ENCODE assay signal across 23 mouse cellular contexts in the genomic region with DNA sequence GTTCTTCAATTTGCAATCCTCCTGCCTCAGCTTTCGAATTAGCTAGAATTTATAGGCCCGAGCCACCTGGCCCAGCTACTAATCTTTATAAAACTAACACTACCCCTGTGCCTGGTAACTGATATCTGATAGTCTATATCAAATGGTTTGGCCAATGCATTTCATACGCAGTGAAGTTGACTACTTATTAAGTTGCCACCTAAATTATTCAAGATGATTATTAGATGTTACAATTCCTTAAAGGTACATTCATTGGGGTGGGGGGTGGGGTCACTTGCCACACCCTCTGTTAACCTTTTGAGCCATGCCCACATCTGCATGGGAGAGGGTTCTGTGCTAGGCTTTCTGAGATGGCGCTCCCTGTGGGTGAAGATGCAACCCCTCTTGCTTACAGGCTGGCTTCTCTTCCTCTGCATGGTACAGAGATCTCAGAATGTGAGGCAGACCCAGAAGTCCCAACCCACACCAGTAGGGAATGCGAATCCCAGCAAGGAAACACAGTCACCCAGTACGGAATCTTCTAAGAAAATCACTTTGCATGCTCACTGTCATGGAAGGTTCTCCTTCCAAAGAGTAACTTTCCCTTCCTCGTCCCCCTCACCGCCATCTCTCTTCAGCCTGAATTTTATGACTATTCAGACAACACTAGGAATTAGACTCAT. TPM values are rescaled to one million over a fixed set of nuclear protein-coding genes. Genes with fewer than 3 reads are reported as not detected.
DNase-seq lines count a peak whose midpoint lies in the region; ATAC-seq lines count a peak whose summit lies in the region.
"Had no signal": no experiment of that assay in that cellular context is flagged by ENCODE, and none has a peak within 500 bp of the region (broad histone marks: within the 10 kb centered on the region; RNA-seq: fewer than 3 reads in every experiment).

No protein-coding gene starts in this region.

- 0 out of 2 replicates have a peak, but pooled peaks cover 4% of the 10 kb centered on the region for H3K9me3 ChIP-seq in heart, embryonic 13.5 days
- H3K9me3 ChIP-seq in kidney, embryonic 15.5 days (replicated peaks) = 0 out of 2 replicates have a peak, but pooled peaks cover 3% of the 10 kb centered on the region
- peaks cover 2% of the 10 kb centered on the region; the same call in 1 of the 2 replicates for H3K9me3 ChIP-seq in kidney, embryonic 14.5 days (ENCODE audit: control insufficient read depth, low read length)
- H3K9me3 ChIP-seq in intestine, embryonic 15.5 days = no peaks in the 10 kb centered on the region
- H3K9me3 ChIP-seq: embryonic facial prominence, embryonic 15.5 days; limb, embryonic 15.5 days; liver, embryonic 13.5 days; midbrain, embryonic 15.5 days; stomach, embryonic 15.5 days had no signal

- 77% methylated on average over 8 of the region's 8 CpGs for WGBS in heart, embryonic 13.5 days
- WGBS in kidney, embryonic 15.5 days = 84% methylated on average over 8 of the region's 8 CpGs
- WGBS in kidney, embryonic 14.5 days = 87% methylated on average over 8 of the region's 8 CpGs
- 77% methylated on average over 8 of the region's 8 CpGs for WGBS in intestine, embryonic 15.5 days

- no peak overlapping the region for H3K4me2 ChIP-seq in heart, embryonic 13.5 days
- no peak overlapping the region for H3K4me2 ChIP-seq in kidney, embryonic 15.5 days
- no peak overlapping the region for H3K4me2 ChIP-seq in kidney, embryonic 14.5 days (replicated peaks; ENCODE audit: low read depth, low read length)
- no peak overlapping the region for H3K4me2 ChIP-seq in intestine, embryonic 15.5 days (replicated peaks)
- H3K4me2 ChIP-seq: embryonic facial prominence, embryonic 15.5 days; forebrain, embryonic 13.5 days; hindbrain, embryonic 12.5 days; limb, embryonic 15.5 days; liver, embryonic 13.5 days; lung, embryonic 14.5 days; midbrain, embryonic 15.5 days; stomach, embryonic 15.5 days had no signal

- H3K4me1 ChIP-seq in heart, embryonic 13.5 days = peaks cover 81% of the 10 kb centered on the region
- peaks cover 8% of the 10 kb centered on the region; the same call in 1 of the 2 replicates for H3K4me1 ChIP-seq in kidney, embryonic 15.5 days
- H3K4me1 ChIP-seq in kidney, embryonic 14.5 days (ENCODE audit: control insufficient read depth, insufficient read depth, low read length) = 0 out of 2 replicates have a peak, but pooled peaks cover 7% of the 10 kb centered on the region
- H3K4me1 ChIP-seq in intestine, embryonic 15.5 days (replicated peaks) = peaks cover 9% of the 10 kb centered on the region
- H3K4me1 ChIP-seq: hindbrain, embryonic 12.5 days; midbrain, embryonic 15.5 days; stomach, embryonic 15.5 days had no signal

- no peak for ATAC-seq in heart, embryonic 13.5 days (ENCODE audit: extremely low read depth, insufficient number of reproducible peaks, low FRiP score, low TSS enrichment)
- ATAC-seq in kidney, embryonic 15.5 days (replicated peaks; ENCODE audit: low FRiP score) = 0 out of 2 replicates have a peak, but pooled peaks have one; percentile 15
- ATAC-seq in kidney, embryonic 14.5 days (ENCODE audit: low FRiP score, low TSS enrichment) = no peak
- ATAC-seq in intestine, embryonic 15.5 days = no peak
- ATAC-seq in erythroblast, adult 5-6 weeks (replicated peaks; ENCODE audit: low FRiP score, poor library complexity, severe bottlenecking) = no peak
- ATAC-seq: activated CD4-positive, CD25-positive, alpha-beta regulatory T cell, adult 4 months; forebrain, embryonic 13.5 days; hindbrain, postnatal 0 days; midbrain, embryonic 15.5 days had no signal

- H3K9ac ChIP-seq in heart, embryonic 13.5 days = no peak overlapping the region
- no peak overlapping the region for H3K9ac ChIP-seq in kidney, embryonic 15.5 days
- no peak overlapping the region for H3K9ac ChIP-seq in kidney, embryonic 14.5 days (ENCODE audit: low read depth, low read length)
- no peak overlapping the region for H3K9ac ChIP-seq in intestine, embryonic 15.5 days
- H3K9ac ChIP-seq: embryonic facial prominence, embryonic 15.5 days; forebrain, embryonic 13.5 days; hindbrain, embryonic 12.5 days; limb, embryonic 15.5 days; liver, embryonic 13.5 days; lung, embryonic 14.5 days; midbrain, embryonic 15.5 days; stomach, embryonic 15.5 days had no signal

- peak overlapping the region; percentile 94 for H3K27ac ChIP-seq in heart, embryonic 13.5 days (replicated peaks)
- H3K27ac ChIP-seq in kidney, embryonic 15.5 days = no peak overlapping the region
- H3K27ac ChIP-seq in kidney, embryonic 14.5 days (ENCODE audit: low read depth, low read length) = no peak overlapping the region
- peak overlapping the region; percentile 64; the same call in 1 of the 2 replicates for H3K27ac ChIP-seq in intestine, embryonic 15.5 days
- H3K27ac ChIP-seq: embryonic facial prominence, embryonic 10.5 days; embryonic facial prominence, embryonic 15.5 days; forebrain, embryonic 13.5 days; hindbrain, embryonic 12.5 days; hindbrain, postnatal 0 days; kidney, postnatal 0 days; limb, embryonic 15.5 days; liver, embryonic 13.5 days; midbrain, embryonic 15.5 days; stomach, embryonic 15.5 days had no signal

- DNase-seq in heart, postnatal 36 days = no peak
- DNase-seq: B cell, adult 2 months; cerebellum, adult 18-20 months; kidney, adult 18-20 months; liver, embryonic 13.5 days; lung, postnatal 14 days; right cerebral cortex, postnatal 25 days had no signal

- no peak overlapping the region for H3K4me3 ChIP-seq in heart, embryonic 13.5 days
- no peak overlapping the region for H3K4me3 ChIP-seq in kidney, embryonic 15.5 days (replicated peaks)
- no peak overlapping the region for H3K4me3 ChIP-seq in kidney, embryonic 14.5 days (ENCODE audit: low read length)
- H3K4me3 ChIP-seq in intestine, embryonic 15.5 days (replicated peaks) = no peak overlapping the region
- H3K4me3 ChIP-seq: embryonic facial prominence, embryonic 10.5 days; embryonic facial prominence, embryonic 15.5 days; forebrain, embryonic 13.5 days; hindbrain, embryonic 12.5 days; limb, embryonic 15.5 days; liver, embryonic 13.5 days; midbrain, embryonic 15.5 days; stomach, embryonic 15.5 days had no signal

- peaks cover 3% of the 10 kb centered on the region; the same call in 1 of the 2 replicates for H3K36me3 ChIP-seq in heart, embryonic 13.5 days
- H3K36me3 ChIP-seq in kidney, embryonic 15.5 days = no peaks in the 10 kb centered on the region
- H3K36me3 ChIP-seq in kidney, embryonic 14.5 days (ENCODE audit: control insufficient read depth, insufficient read depth, low read length) = no peaks in the 10 kb centered on the region
- no peaks in the 10 kb centered on the region for H3K36me3 ChIP-seq in intestine, embryonic 15.5 days
- H3K36me3 ChIP-seq: embryonic facial prominence, embryonic 10.5 days; embryonic facial prominence, embryonic 15.5 days; hindbrain, embryonic 12.5 days; limb, embryonic 15.5 days; liver, embryonic 13.5 days; midbrain, embryonic 15.5 days; stomach, embryonic 15.5 days had no signal

- intact Hi-C loops in heart, postnatal 36 days (cut with DNase I) = no loop called here

- no peaks in the 10 kb centered on the region for H3K27me3 ChIP-seq in heart, embryonic 13.5 days (replicated peaks)
- H3K27me3 ChIP-seq in kidney, embryonic 15.5 days = no peaks in the 10 kb centered on the region
- H3K27me3 ChIP-seq in kidney, embryonic 14.5 days (ENCODE audit: control insufficient read depth, insufficient read depth, low read length) = no peaks in the 10 kb centered on the region
- H3K27me3 ChIP-seq in intestine, embryonic 15.5 days (replicated peaks) = no peaks in the 10 kb centered on the region
- H3K27me3 ChIP-seq: embryonic facial prominence, embryonic 15.5 days; forebrain, embryonic 13.5 days; hindbrain, embryonic 12.5 days; limb, embryonic 15.5 days; liver, embryonic 13.5 days; midbrain, embryonic 15.5 days; stomach, embryonic 15.5 days had no signal

RNA-seq across cellular contexts. Expression of a gene that starts 18.8 kb away (rescaled TPM):
- polyA plus RNA-seq in heart, embryonic 13.5 days (2015; fragmentation: Nextera tagmentation; extraction: Ambion mirVana) = 13.0 and 14.5 TPM in 2 replicates
- total RNA-seq in heart, postnatal 36 days (2021) = 1 to 10 TPM; 4.5 to 5.1 TPM
- 9.2 and 9.8 TPM in 2 replicates for polyA plus RNA-seq in kidney, embryonic 15.5 days (2015; fragmentation: Nextera tagmentation; extraction: Ambion mirVana)
- polyA plus RNA-seq in kidney, embryonic 14.5 days (2014; fragmentation: Nextera tagmentation; extraction: Ambion mirVana) = 7.2 and 11.4 TPM in 2 replicates
- polyA plus RNA-seq in intestine, embryonic 15.5 days (2015; fragmentation: Nextera tagmentation; extraction: Ambion mirVana) = 23.2 and 23.7 TPM in 2 replicates
- 18.3 and 27.6 TPM in 2 replicates for total RNA-seq in erythroblast, adult 5-6 weeks (2015; ENCODE audit: low replicate concordance)
- total RNA-seq in erythroblast, adult 5-6 weeks (2017; ENCODE audit: low replicate concordance) = 21.5 and 34.1 TPM in 2 replicates

Comparison
In these comparisons a context has a peak if more than half of its experiments do, and no peak if none do; other contexts are left out.
1. H3K27ac ChIP-seq: peak in heart, embryonic 13.5 days (single experiment) and intestine, embryonic 15.5 days (single experiment); none in kidney, embryonic 15.5 days (single experiment) and kidney, embryonic 14.5 days (single experiment).